Mouse (Mus musculus) embryonic facial prominence, embryonic 14.5 days (tissue): Measurements from ENCODE around the gene Micu2. TPM values are rescaled to one million over a fixed set of nuclear protein-coding genes. Genes with fewer than 3 reads are reported as not detected.
"Not testable (repeated sequence)": the region's sequence is repeated elsewhere in the genome, so short reads cannot be mapped to it uniquely, and the experiment has no call there.

ENCODE experiments used
- ATAC-seq: fragments of 200-750 bp; cut with Nextera tagmentation; 2 replicates; pipeline ENCODE4 v1.8.0; 2017; ENCODE audit warnings: low read depth, moderate number of reproducible peaks, moderate TSS enrichment
- DNase-seq: peaks from one replicate; pipeline ENCODE4 v3.0.0-alpha.2; 2015; ENCODE audit warnings: low spot score
- H3K27ac ChIP-seq: fragments of 300-500 bp; sonication (generic); replicated peaks from 2 replicates; pipeline ENCODE4 v1.5.1; 2014; ENCODE audit warnings: low read depth, mild to moderate bottlenecking, low read length, moderate library complexity
- H3K27me3 ChIP-seq: fragments of 300-500 bp; sonication (generic); replicated peaks from 2 replicates; pipeline ENCODE4 v1.6.1; 2014; ENCODE audit warnings: low read length; ENCODE audit not compliant: control insufficient read depth, insufficient read depth
- H3K36me3 ChIP-seq: fragments of 300-500 bp; sonication (generic); 2 replicates; pipeline ENCODE4 v1.6.1; 2014; ENCODE audit warnings: low read length, mixed read lengths; ENCODE audit not compliant: control insufficient read depth, insufficient read depth
- H3K4me1 ChIP-seq: fragments of 300-500 bp; sonication (generic); 2 replicates; pipeline ENCODE4 v1.6.1; 2014; ENCODE audit warnings: antibody characterized with exemption, low read length; ENCODE audit not compliant: control insufficient read depth, insufficient read depth
- H3K4me2 ChIP-seq: fragments of 300-500 bp; sonication (generic); 2 replicates; pipeline ENCODE4 v1.6.1; 2014; ENCODE audit warnings: low read depth, mild to moderate bottlenecking, low read length, moderate library complexity, mixed read lengths
- H3K4me3 ChIP-seq: fragments of 300-500 bp; sonication (generic); 2 replicates; pipeline ENCODE4 v1.5.1; 2014; ENCODE audit warnings: low read depth, mild to moderate bottlenecking, low read length
- H3K9ac ChIP-seq: fragments of 300-500 bp; sonication (generic); 2 replicates; pipeline ENCODE4 v1.6.1; 2014; ENCODE audit warnings: low read depth, mild to moderate bottlenecking, low read length, moderate library complexity, mixed read lengths
- H3K9me3 ChIP-seq: fragments of 300-500 bp; sonication (generic); 2 replicates; pipeline ENCODE4 v1.6.1; 2016; ENCODE audit warnings: low read length; ENCODE audit not compliant: control insufficient read depth
- WGBS: fragments of 180-500 bp; shearing (Covaris S2); extraction: QIAGEN DNeasy Blood & Tissue Kit; methylation state at CpG from one replicate; pipeline ENCODE4 v1.1.7; 2014; 5-methylcytosine and 5-hydroxymethylcytosine counted together
- polyA plus RNA-seq: library from polyadenylated mRNA; unstranded; fragments of >200 nt; fragmentation: Nextera tagmentation; extraction: Ambion mirVana; gene quantifications from 2 replicates; pipeline ENCODE4 v1.2.1, GENCODE M21; 2014

Micu2 gene
- polyA plus RNA-seq, 1 experiment from 2014 or later, result 63.1 TPM

DNA sequence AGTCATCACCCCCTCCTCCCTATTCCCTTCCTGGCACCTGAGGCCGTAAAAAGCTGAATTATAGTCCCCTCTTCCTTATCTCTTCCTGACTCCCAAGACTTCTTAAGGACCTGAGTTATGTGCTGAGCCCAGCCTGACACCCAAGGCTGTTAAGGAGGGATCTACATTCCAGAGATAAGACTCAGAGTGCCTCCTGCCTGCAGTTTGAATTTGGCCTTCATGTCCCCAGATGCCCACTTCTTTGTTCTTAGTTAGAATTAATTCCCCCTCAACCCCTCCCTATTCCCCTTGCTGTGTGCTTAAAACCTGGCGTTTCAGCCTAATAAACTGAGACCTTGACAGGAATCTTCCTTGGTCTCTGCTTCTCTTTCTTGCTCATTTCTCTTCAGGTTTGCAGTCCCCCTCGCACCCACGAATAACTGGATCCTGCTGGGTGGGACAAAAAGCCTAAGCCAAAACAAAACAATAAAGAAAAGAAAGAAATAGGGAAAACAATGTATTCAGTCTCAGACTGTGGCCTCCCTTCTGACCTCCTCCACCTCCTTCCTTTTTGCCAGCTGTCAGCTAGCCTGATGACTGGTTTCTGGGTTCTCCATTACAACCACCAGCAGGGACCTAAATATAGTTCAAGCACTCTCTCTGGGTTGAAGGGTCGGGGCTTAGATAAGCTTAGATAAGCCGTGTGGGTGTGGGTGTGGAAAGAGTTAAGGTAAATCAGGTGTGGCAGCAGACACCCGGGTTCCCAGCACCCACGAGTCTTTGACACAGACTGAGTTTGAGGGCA lies 102.8 kb downstream of the Micu2 start:
- H3K4me2 ChIP-seq, H3K27ac ChIP-seq, H3K9ac ChIP-seq, H3K9me3 ChIP-seq, H3K36me3 ChIP-seq, DNase-seq, H3K4me1 ChIP-seq, ATAC-seq, H3K4me3 ChIP-seq, H3K27me3 ChIP-seq: not testable (repeated sequence)
- WGBS, result 73% methylated on average over 8 of the region's 8 CpGs

DNA sequence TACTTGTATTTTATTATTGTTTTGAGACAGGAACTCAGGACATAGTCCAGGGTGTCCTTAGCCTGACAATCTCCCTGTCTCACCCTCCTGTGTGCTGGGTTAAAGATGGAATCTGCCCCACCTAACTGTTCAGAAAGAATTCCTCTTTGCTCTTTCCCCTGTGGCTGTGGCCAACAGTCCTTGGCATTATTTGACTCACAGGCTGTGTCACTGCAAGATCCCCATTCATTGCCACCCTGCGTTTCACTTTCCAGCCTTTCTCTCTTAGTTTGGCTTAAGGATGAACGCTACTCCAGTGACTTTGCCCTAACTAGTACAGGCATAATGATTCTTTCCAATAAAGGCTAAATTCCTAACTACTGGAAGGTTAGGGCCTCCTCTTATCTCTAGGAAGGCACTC lies 104.7 kb downstream of the Micu2 start:
- Histone ChIP-seq H3K9ac (no peak overlapping the region), H3K36me3 (no peaks in the 10 kb centered on the region), H3K4me3 (no peak overlapping the region), H3K27me3 (no peaks in the 10 kb centered on the region), H3K4me2 (no peak overlapping the region), H3K4me1 (no peaks in the 10 kb centered on the region), H3K27ac (no peak overlapping the region), H3K9me3 (no peaks in the 10 kb centered on the region)
- 85% methylated on average over 2 of the region's 2 CpGs for WGBS
- DNase-seq (no peak), ATAC-seq (no peak)

DNA sequence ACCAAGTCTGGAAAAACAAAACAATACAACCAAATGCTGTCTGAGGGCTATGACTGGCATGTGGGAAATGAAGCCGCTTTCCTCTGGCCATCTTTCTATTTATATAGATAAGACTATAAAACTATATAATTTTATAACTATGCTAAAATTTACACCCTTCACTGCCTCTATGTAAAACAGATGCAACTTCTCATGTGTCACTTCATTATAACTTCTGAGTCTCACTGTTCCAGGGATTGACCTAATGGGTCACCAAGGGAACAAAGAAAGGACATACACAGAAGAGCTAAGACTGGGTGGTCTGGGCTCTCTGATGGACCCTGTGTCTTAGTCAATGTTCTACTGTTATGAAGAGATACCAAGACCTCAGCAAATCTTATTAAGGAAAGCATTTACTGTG lies 106.1 kb downstream of the Micu2 start:
- H3K4me1 ChIP-seq, result no peaks in the 10 kb centered on the region
- no peak for DNase-seq
- H3K27ac ChIP-seq, result no peak overlapping the region
- H3K36me3 ChIP-seq, result no peaks in the 10 kb centered on the region
- ATAC-seq, result no peak
- WGBS, result 92% methylated on average over 1 of the region's 1 CpGs
- H3K4me3 ChIP-seq, result no peak overlapping the region
- no peaks in the 10 kb centered on the region for H3K27me3 ChIP-seq
- H3K4me2 ChIP-seq, result no peak overlapping the region
- H3K9ac ChIP-seq, result no peak overlapping the region
- no peaks in the 10 kb centered on the region for H3K9me3 ChIP-seq

DNA sequence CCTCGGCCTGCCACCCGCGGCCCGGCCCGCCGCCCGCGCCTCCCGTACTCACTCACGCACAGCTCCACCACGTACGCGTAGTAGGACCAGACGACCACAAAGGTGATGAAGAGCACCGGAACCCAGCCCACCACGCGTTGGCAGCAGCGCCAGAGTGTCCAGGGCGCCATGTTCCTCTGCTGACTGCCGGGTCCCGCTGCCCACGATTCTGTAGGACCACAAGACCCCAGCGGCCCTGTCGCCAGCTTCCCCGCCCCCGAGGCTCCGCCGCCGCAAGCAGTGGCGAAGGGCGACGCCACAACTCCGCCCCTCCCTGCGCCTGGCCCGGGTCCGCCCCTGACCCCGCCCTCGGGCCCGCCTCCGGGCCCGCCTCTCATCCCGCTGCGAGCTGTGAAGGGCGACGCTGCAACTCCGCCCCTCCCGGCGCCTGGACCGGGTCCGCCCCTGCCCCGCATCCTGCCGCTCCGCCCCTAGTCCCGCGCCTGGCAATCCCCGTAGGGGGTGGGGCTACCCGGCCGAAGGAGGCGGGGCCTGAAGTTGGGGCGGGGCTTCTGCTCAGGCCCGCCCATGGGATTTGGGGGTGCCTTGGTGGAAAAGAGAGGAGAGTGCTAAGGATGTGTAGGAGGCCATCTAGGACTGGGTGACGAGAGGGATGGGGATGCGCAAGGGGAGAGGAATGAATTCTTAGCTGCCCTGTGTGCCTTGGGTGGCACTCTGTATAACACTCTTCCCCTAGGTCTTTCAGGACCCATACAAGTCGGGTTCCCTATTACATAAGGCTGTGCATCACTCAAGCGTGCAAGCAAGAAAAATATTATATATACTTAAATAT lies 108.8 kb downstream of the Micu2 start, which contains the start of gene Zdhhc20:
Gene Zdhhc20, minus strand, starts transcription at position 266 of the 832 bp plus-strand sequence.
- 4% methylated on average over 37 of the region's 65 CpGs for WGBS
- DNase-seq, result peak; percentile 96

DNA sequence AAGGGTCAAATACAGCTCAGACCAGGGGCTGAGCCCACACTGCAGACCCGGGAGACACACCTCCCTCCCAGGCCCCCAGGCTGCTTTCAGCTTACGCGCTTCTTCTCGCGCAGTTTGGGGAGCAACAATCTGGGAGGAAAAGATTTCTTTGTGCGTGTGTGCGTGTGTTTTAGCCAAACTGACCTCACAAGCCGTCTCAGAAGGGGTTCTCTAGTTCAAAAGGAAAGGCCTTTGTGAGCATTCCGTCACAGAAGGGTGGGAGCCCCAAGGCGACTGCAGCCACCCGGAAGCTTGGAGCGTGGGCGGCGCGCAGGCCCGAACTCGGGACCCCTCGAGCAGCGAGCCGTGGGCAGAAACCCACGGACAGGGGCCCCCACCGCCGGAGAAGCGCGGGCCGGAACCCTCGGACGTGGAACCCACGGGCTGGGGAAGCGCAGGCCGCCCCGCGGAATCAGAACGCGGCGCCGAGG lies 109.5 kb downstream of the Micu2 start:
- ATAC-seq, result peak; percentile 16; the same call in 1 of the 2 replicates
- H3K4me3 ChIP-seq, result peak overlapping the region; percentile 83
- no peaks in the 10 kb centered on the region for H3K36me3 ChIP-seq
- peak; percentile 73 for DNase-seq
- WGBS, result under 1% methylated on average over 9 of the region's 37 CpGs
- H3K27me3 ChIP-seq, result no peaks in the 10 kb centered on the region
- peak overlapping the region; percentile 73 for H3K4me2 ChIP-seq
- no peaks in the 10 kb centered on the region for H3K9me3 ChIP-seq
- H3K27ac ChIP-seq, result peak overlapping the region; percentile 89
- peak overlapping the region; percentile 97 for H3K9ac ChIP-seq
- H3K4me1 ChIP-seq, result no peaks in the 10 kb centered on the region

More for the DNA sequence above, 108.8 kb downstream of the Micu2 start, which contains the start of gene Zdhhc20:
- Histone ChIP-seq H3K9ac (peak within 1 kb of the TSS; percentile 97), H3K36me3 (no peaks in the 10 kb centered on the region), H3K27me3 (no peaks in the 10 kb centered on the region), H3K9me3 (no peaks in the 10 kb centered on the region), H3K4me3 (peak within 1 kb of the TSS; percentile 83), H3K27ac (peak within 1 kb of the TSS; percentile 89), H3K4me2 (peak within 1 kb of the TSS; percentile 73), H3K4me1 (no peaks in the 10 kb centered on the region)
- ATAC-seq, result peak; percentile 97

DNA sequence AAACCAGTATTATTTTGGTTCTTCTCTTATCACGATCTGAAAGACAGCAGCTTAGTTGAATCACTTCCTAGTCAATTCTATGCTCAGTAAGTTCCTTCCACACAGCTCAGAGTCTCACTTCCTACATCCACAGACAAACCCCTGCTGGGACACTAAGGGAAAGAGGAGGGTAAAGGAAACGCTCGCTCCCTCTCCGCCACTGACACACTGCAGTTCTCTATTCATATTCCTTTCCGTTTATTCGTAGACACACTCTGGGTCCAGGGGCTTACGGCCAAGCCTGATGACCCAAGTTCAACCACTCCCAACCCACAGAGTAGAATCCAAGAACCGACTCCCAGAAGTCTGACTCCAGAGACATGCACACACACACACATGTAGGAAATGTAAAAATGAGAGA lies 111.9 kb downstream of the Micu2 start:
- H3K9me3 ChIP-seq, result no peaks in the 10 kb centered on the region
- no peak overlapping the region for H3K4me3 ChIP-seq
- H3K4me1 ChIP-seq, result no peaks in the 10 kb centered on the region
- WGBS, result 73% methylated on average over 8 of the region's 8 CpGs
- ATAC-seq, result no peak
- no peak for DNase-seq
- H3K4me2 ChIP-seq, result no peak overlapping the region
- no peak overlapping the region for H3K9ac ChIP-seq
- H3K27ac ChIP-seq, result no peak overlapping the region
- no peaks in the 10 kb centered on the region for H3K36me3 ChIP-seq
- H3K27me3 ChIP-seq, result no peaks in the 10 kb centered on the region

DNA sequence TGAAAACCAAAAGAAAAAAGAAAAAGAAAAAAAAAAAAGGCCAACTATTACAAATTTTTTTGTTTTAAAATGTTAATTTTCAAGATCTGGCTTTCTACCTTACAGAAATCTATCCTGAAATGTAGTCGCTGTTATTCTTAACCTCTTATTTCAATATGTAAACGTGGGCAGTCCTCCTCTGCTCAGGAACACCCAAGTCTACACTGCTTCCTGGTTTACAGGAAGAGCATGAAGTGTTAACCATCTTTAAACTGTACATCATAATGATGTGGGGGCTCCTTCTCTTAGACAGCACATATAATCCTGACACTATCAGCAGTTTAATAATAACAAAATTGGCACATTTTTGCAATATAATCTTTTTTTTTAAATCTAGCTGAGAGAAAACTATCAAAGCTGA lies 113.0 kb downstream of the Micu2 start:
- ATAC-seq, result no peak
- Histone ChIP-seq H3K9ac (no peak overlapping the region), H3K9me3 (no peaks in the 10 kb centered on the region), H3K4me1 (no peaks in the 10 kb centered on the region), H3K4me2 (no peak overlapping the region), H3K4me3 (no peak overlapping the region), H3K27me3 (no peaks in the 10 kb centered on the region), H3K36me3 (no peaks in the 10 kb centered on the region), H3K27ac (no peak overlapping the region)
- 78% methylated on average over 2 of the region's 2 CpGs for WGBS
- DNase-seq, result no peak

DNA sequence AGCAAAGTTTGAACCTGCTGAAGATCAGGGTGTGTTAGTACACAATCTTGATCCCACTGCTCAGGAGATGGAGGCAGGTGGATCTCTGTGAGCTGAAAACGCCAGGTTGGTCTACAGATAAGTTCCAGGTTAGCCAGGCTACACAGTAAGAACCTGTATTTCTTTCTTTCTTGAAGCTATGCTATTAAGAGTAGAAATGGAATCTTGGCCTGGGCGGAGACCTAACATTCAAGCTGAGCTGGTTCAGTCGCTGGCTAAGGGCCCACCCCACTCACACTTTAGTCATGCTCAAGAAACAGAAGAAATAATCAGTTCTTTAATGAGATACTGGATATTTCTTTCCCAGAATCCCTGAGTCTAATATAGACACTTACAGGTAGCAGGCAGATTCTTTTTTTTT lies 115.7 kb downstream of the Micu2 start:
- H3K4me1 ChIP-seq, result no peaks in the 10 kb centered on the region
- DNase-seq (peak; percentile 61), ATAC-seq (no peak)
- WGBS, result 85% methylated on average over 3 of the region's 3 CpGs
- H3K4me3 ChIP-seq, result no peak overlapping the region
- H3K4me2 ChIP-seq, result no peak overlapping the region
- no peaks in the 10 kb centered on the region for H3K36me3 ChIP-seq
- H3K9me3 ChIP-seq, result no peaks in the 10 kb centered on the region
- H3K27ac ChIP-seq, result 0 out of 2 replicates have a peak overlapping the region, but pooled peaks have one; percentile 33
- no peaks in the 10 kb centered on the region for H3K27me3 ChIP-seq
- no peak overlapping the region for H3K9ac ChIP-seq
